Mouse (Mus musculus) lung, adult 18-20 months (tissue): ENCODE measurements around the gene Klra6.
"Not testable (repeated sequence)": the region's sequence is repeated elsewhere in the genome, so short reads cannot be mapped to it uniquely, and the experiment has no call there.

Experiments
- DNase-seq, 2 experiments: peaks; one replicate each; pipeline ENCODE4 v3.0.0; 2022; ENCODE audit warnings: mixed read lengths in 2 of 2

Gene Klra6

GRCm38 (mm10) chr6:130026854-130027253 is at the start of gene Klra6:
TSS of gene Klra6 (minus strand) at chr6:130026954.
- no peak for DNase-seq

GRCm38 (mm10) chr6:130067171-130067570 is 40.4 kb upstream of the Klra6 start, which contains the start of gene Klra4:
TSS of gene Klra4 (minus strand) at chr6:130067271.
- DNase-seq = not testable (repeated sequence)

- no peak for DNase-seq
Observed at GRCm38 (mm10) chr6:130065196-130065595, 38.4 kb upstream of the Klra6 start.

- not testable (repeated sequence) for DNase-seq
Observed at GRCm38 (mm10) chr6:130035146-130035545, 8.4 kb upstream of the Klra6 start.

GRCm38 (mm10) chr6:130031493-130032089 is 4.8 kb upstream of the Klra6 start:
- not testable (repeated sequence) for DNase-seq
